Mouse (Mus musculus) monocyte, adult 2 months (primary cell): ENCODE data around the gene Xpnpep3.

ENCODE experiments used
- DNase-seq, 2 experiments: peaks; one replicate each; pipeline ENCODE4 v3.0.0; 2022; ENCODE audit warnings: low spot score in 2 of 2, low read depth in 1 of 2

Xpnpep3 gene

GRCm38 (mm10) chr15:81399638-81400315, at the start of gene Xpnpep3, which contains the start of gene St13:
TSS of gene Xpnpep3 (plus strand) at chr15:81400138.
TSS of gene St13 (minus strand) at chr15:81400077.
- peak; percentile 94 to 97 for DNase-seq

GRCm38 (mm10) chr15:81350401-81350800, 49.5 kb upstream of the Xpnpep3 start:
- no peak for DNase-seq

DNA sequence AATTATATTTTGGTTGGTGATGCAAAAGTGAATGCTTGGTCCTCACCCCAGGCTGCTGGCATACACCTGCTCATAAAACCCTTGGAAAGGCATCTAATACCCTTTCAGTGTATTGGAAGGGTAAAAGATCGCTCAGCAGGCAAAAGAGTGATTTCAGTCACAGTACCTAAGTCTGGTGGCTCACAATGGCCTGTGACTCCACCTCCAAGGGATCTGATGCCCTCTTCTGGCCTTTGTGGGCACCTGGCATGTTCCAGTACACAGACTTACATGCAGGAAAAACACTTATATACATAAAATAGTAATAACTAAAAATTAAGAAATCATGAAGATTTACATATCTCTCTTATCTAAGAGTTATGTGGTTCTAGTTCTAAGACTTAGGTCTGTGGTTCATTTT, 47.3 kb upstream of the Xpnpep3 start:
- DNase-seq, result no peak

GRCm38 (mm10) chr15:81355146-81355761, 44.7 kb upstream of the Xpnpep3 start:
- peak; percentile 26 to 45 for DNase-seq

GRCm38 (mm10) chr15:81356946-81357345, 43.0 kb upstream of the Xpnpep3 start:
- DNase-seq, result no peak

DNA sequence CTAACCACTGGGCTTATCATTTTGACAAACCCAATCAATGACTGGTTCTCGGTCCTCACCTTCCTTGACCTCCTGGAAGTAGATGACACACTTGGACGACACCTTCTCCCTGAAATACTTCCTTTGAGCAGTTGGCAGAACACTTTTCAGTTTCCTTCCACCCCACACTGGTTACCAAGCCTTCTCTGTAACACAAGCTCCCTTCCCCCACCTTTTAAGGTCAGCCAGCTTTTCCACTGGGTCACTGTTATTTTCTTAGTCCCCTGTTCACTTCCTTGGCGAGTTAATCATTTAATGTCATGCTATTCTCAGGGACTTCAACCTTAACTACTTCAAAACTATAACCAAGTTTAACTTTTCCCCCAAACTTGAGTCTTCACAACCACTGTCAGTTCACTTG, 41.0 kb upstream of the Xpnpep3 start:
- no peak for DNase-seq

DNA sequence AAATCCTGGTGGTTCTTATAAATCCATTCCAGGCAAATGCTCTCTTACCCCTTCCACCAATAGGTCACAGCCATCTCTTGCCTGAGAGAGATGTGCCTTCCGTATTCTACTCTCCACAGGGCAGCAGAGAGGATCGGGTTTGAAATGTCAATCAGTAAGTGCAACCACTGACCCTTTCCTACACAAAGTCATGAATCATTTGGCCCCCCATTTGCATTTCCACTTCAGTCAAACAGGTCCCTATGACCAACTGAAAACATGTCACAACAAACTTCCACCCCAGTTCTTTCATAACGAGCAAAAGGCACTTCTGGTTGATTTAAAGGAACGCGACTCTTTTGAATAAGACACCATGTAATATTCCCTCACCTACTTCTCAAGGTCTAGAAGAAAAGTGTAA, 40.5 kb upstream of the Xpnpep3 start:
- no peak for DNase-seq

DNA sequence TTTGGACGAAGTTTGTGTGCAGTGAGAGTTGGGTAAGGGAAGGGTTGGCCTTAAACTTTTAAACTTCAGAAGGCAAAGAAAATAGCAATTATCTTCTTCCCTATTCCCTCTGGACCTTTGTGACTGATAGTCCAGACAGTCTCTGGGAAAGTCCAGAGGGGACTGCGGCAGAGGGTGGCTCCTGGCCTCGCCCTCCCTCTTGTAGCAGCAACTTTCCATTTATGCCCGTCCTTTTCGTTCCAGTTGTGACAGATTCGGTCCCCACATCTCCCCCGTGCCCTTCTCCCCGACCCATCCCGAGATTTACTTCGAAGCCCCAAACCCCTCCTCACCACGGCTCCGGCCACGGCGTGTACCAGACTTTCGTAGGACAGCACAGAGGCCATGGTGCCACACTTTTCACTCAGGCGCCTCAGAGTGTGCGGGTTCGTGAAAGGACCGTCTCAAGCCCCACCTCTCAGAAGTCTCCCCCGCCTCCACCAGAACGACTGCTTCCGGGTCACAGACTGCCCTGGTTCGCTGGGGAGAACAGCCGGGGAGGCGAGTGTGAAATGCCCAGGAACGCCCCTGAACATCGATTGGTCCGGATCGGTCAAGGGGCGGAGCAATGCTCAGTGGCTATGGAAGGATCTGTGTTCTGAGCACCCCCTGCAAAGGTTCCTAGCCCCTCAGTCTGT, 39.5 kb upstream of the Xpnpep3 start, which contains the start of gene Slc25a17:
Gene Slc25a17, minus strand, starts transcription at position 468 of the 677 bp plus-strand sequence.
- DNase-seq, result peak; percentile 88

DNA sequence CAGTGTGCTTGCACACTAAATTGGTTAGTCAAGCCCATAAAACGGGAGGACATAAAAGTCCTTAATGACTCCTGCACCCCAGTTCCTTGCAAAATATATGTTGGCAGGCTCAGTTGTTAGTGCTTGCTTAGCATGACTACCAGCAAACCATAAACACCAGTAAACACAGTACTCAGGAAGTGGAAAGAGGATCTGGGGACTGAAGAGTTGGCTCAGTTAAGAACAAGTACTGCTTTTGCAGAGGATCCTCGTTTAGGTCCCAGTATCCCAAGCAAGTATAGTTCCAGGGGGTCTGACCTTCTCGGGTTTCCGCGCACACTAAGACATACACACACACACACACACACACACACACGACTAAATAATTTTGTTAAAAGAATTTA, 38.9 kb upstream of the Xpnpep3 start:
- no peak for DNase-seq

- no peak for DNase-seq
Observed at GRCm38 (mm10) chr15:81361417-81362015, 38.4 kb upstream of the Xpnpep3 start.

DNA sequence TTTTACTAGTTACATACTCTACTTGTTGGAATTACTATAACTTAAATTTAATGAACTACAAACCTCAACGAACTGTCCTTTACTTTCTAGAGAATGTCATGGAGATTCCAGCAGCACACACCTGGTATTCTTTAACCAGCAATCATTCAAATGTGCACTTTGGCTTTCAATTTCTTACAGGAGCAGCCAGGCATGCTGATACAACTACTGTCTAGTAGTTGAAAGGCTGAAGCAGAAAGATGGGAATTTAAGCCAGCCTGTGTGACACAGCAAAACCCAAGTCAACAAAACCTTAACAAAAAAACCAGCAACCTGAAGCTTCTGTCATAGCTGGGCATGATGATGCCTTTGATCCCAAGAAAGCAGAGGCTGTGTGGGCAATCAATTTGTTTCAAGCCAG, 37.4 kb upstream of the Xpnpep3 start:
- no peak for DNase-seq

GRCm38 (mm10) chr15:81364271-81364670, 35.7 kb upstream of the Xpnpep3 start:
- no peak for DNase-seq

GRCm38 (mm10) chr15:81365246-81365645, 34.7 kb upstream of the Xpnpep3 start:
- no peak for DNase-seq

DNA sequence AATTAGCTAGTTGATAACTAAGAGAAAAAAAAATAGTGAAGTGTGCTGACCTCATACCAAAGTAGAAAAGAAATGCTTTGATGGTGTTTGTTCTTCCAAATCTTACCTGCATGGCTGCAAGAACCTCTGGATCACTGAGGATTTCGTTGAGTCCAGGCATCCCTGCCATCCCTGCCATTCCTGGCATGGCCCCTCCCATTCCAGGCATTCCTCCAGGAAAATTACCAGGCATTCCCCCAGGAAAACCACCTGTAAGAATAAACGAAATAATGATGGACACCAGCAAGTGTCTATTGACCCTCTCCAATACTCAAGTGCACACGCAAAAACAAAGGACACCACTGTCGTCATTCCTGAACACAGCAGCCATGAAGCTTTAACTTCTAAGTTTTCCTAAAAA, 33.7 kb upstream of the Xpnpep3 start:
- no peak for DNase-seq

DNA sequence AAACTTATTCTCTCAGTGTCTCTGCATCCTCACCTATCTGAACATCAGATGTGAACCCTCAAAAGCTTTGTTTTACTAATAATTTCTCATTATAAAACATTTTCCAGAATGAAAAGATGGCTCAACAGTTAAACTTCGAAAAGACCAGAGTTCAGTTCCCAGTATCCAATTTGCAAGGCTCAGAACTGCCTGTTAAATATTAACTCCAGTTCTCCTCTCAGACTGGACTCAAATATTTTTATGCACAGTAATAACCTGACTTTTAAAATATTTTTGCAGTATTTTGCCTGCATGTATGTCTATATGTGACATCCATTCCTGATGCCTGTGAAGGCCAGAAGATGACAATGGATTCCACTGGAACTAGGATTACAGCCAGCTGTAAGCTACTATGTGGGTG, 31.3 kb upstream of the Xpnpep3 start:
- no peak for DNase-seq

DNA sequence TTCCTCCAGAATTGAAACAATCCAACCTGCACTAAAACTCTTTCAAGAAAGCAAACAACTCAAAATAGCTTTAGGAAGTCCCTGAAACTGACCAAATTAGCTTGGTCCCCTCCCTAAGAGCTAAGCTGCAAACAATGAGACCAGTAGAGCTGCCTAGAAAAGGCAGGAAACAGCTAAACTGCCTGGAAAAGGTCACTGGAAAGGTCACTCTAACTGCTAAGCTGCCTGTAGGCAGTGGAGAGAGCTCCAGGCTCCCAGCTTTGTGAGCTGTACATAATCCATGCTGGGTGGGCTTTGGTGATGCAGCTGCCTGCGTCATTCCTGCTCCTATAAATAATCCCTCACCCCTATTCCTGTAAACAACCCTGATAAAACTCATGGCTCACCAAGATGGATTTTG, 29.6 kb upstream of the Xpnpep3 start:
- DNase-seq, result no peak

- no peak for DNase-seq
Observed at GRCm38 (mm10) chr15:81374621-81375020, 25.3 kb upstream of the Xpnpep3 start.

DNA sequence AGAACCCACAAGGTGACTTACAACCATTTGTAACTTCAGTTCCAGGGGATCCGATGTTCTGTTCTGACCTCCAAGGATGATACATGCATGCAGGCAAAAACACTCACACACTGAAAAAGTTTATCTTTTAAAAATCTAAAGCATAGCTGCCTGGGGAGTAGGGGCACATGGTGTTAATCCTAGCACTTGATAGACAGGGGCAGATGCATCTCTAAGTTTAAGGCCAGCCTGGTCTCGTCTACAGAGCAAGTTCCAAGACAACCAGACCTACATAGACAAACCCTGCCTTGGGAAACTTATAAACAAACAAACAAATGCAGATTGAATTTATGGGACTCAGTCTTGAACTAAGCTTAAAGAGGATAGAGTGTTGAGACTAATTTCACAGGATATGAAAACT, 21.1 kb upstream of the Xpnpep3 start:
- DNase-seq, result no peak

DNA sequence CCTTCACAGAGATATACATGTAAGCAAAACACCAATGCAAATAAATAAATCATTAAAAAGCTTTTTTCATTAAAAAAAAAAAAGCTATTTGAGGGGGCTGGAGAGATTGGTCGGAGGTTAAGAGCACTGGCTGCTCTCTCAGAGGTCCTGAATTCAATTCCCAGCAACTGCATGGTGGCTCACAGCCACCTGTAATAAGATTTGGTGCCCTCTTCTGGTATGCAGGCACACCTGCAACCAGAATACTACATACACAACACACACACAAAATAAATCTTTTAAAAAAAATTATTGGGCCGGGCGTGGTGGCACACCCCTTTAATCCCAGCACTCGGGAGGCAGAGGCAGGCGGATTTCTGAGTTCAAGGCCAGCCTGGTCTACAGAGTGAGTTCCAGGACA, 13.6 kb upstream of the Xpnpep3 start:
- DNase-seq, result no peak

DNA sequence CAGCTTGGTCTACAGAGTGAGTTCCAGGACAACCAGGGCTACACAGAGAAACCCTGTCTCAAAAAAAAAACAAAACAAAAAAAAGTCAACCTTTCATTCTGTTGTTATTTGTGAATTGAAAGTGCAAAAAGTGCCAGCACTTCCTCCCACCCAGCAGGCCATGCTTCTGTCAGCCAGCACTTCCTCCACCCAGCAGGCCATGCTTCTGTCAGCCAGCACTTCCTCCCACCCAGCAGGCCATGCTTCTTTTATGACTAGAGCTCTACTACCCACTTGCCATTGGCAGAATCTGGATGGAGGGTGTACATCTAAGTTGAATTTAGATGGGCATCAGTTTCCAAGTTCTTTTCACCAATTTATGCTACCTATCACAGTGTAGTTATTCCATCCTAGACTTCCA, 6.9 kb upstream of the Xpnpep3 start:
- peak; percentile 35 to 56 for DNase-seq

DNA sequence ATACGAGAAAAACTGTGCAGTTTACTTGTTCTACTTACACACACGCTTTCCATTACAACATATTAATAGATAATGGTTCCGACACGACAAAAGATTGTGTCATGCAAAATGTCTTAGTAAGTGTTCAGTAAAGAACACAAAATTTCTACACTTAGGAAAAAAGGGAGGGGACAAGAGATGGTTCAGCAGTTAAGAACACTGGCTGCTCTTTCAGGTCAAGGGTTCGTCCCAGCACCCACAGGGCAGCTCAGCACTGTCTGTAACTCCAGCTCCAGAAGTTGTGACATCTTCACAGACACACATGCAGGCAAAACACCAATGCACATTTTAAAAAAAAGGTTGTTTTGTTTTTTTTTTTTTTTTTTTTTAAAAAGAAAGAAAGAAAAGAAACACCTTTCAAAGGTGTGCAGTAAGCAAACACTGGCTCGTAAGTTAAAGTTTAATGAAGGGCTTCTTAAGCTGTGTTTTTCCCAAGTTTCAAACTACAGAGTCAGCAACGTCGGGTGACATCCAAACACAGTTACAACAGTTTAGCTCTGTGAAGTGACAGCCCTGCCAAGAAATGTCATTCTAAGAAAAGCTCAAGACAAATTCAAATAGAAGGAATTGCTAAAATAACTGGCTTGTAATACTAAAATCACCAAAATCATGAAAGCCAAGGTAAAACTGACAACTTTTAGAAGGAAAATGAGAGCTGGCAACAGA, 5.6 kb upstream of the Xpnpep3 start:
- no peak for DNase-seq
